Mouse (Mus musculus) ES-Bruce4 (cell line): ENCODE data around the gene Chil1. TPM values are rescaled to one million over a fixed set of nuclear protein-coding genes. Genes with fewer than 3 reads are reported as not detected.

ENCODE experiments used
- H3K27ac ChIP-seq: 2 replicates; pipeline ENCODE4 v1.5.1; 2012; ENCODE audit warnings: low read length, inconsistent platforms; ENCODE audit not compliant: insufficient read depth
- H3K27me3 ChIP-seq: 2 replicates; pipeline ENCODE4 v1.6.1; 2012; ENCODE audit warnings: mild to moderate bottlenecking, low read length, inconsistent platforms; ENCODE audit not compliant: control insufficient read depth, poor library complexity, insufficient read depth, severe bottlenecking
- H3K36me3 ChIP-seq: 2 replicates; pipeline ENCODE4 v1.6.1; 2012; ENCODE audit warnings: inconsistent platforms, mild to moderate bottlenecking, low read length, moderate library complexity; ENCODE audit not compliant: control insufficient read depth, poor library complexity, insufficient read depth, severe bottlenecking
- H3K4me1 ChIP-seq: one replicate; pipeline ENCODE4 v1.8.1; 2011; ENCODE audit warnings: low read length; ENCODE audit not compliant: control insufficient read depth, insufficient read depth
- H3K4me3 ChIP-seq: 2 replicates; pipeline ENCODE4 v1.5.1; 2011; ENCODE audit warnings: low read depth, mild to moderate bottlenecking, low read length
- H3K9ac ChIP-seq: 2 replicates; pipeline ENCODE4 v1.6.1; 2012; ENCODE audit warnings: low read depth, mild to moderate bottlenecking, inconsistent platforms; ENCODE audit not compliant: poor library complexity, severe bottlenecking
- H3K9me3 ChIP-seq: replicated peaks from 2 replicates; pipeline ENCODE4 v1.6.1; 2012; ENCODE audit warnings: mild to moderate bottlenecking, low read length, inconsistent platforms; ENCODE audit not compliant: control insufficient read depth, poor library complexity, insufficient read depth, severe bottlenecking
- CTCF ChIP-seq: IDR thresholded peaks from one replicate; pipeline ENCODE4 v1.8.1; 2011; ENCODE audit warnings: low read depth, low read length
- EP300 ChIP-seq: IDR thresholded peaks from 2 replicates; pipeline ENCODE4 v1.6.1; 2011; ENCODE audit warnings: low read depth, low read length; ENCODE audit not compliant: insufficient read depth
- POLR2A ChIP-seq: IDR thresholded peaks from one replicate; pipeline ENCODE4 v1.8.1; 2011; ENCODE audit warnings: low read length; ENCODE audit not compliant: insufficient read depth
- polyA plus RNA-seq: library from polyadenylated mRNA; stranded (reverse); fragments of >200 nt; gene quantifications from 2 replicates; pipeline ENCODE4 v1.2.4, GENCODE M21; 2011; ENCODE audit warnings: low read depth; ENCODE audit not compliant: missing spikeins, insufficient read depth, insufficient read length

Chil1 gene
- polyA plus RNA-seq, 1 experiment = 1.8 TPM

GRCm38 (mm10) chr1:134167416-134168305, 14.3 kb upstream of the Chil1 start:
- Histone ChIP-seq H3K27ac (no peak overlapping the region), H3K9ac (no peak overlapping the region), H3K9me3 (no peaks in the 10 kb centered on the region; the same call in 1 of the 2 replicates), H3K4me3 (no peak overlapping the region), H3K4me1 (no peaks in the 10 kb centered on the region), H3K27me3 (no peaks in the 10 kb centered on the region), H3K36me3 (no peaks in the 10 kb centered on the region)
- no peak for TF ChIP-seq POLR2A
- no peak for TF ChIP-seq EP300
- no peak for TF ChIP-seq CTCF

DNA sequence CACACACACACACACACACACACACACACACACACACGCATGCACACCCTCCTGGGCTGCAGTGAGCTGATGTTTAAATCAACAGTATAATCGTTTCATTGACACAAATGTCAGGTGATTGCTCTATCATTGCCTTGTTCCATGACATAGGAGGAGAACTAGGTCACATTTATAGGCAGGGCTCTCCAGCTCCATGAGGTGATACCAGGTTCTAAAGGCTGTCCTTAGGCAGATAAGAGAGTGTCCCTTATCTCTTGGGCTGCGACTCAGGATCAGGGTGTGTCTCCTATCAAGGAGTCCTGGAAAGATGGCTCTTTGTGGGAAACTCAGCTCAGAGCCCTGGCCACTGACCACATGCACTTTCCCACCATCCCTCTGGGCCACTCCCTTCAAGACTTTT, 13.4 kb upstream of the Chil1 start:
- no peaks in the 10 kb centered on the region for H3K4me1 ChIP-seq
- TF ChIP-seq CTCF (no peak), EP300 (no peak), POLR2A (no peak)
- no peaks in the 10 kb centered on the region; the same call in 1 of the 2 replicates for H3K9me3 ChIP-seq
- H3K27me3 ChIP-seq = no peaks in the 10 kb centered on the region
- no peak overlapping the region for H3K4me3 ChIP-seq
- H3K9ac ChIP-seq = no peak overlapping the region
- H3K27ac ChIP-seq = no peak overlapping the region
- no peaks in the 10 kb centered on the region for H3K36me3 ChIP-seq

- no peak for TF ChIP-seq EP300
- no peak for TF ChIP-seq CTCF
- Histone ChIP-seq H3K9me3 (no peaks in the 10 kb centered on the region; the same call in 1 of the 2 replicates), H3K4me3 (no peak overlapping the region), H3K27me3 (no peaks in the 10 kb centered on the region), H3K9ac (no peak overlapping the region), H3K27ac (no peak overlapping the region), H3K36me3 (no peaks in the 10 kb centered on the region), H3K4me1 (no peaks in the 10 kb centered on the region)
These were observed 12.8 kb upstream of the Chil1 start for GRCm38 (mm10) chr1:134168985-134169697.

DNA sequence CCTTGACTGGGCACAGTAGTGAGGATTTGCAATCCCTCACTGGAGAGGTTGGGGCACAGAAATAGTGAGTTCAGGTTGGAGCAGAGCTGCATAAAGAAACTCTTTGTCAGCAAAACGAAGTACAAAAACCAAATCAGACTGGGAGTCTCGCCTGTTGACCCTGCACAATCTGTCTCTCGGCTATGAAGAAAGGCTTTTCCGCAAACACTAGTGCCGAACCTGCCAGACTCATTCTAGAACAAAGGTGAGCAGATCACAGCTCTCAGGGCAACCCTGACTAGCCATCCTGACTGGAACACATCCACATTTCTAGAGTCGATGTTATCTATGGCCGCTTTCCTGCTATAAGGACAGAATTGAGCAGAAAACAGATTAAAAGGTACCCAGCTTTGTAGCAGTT, 8.9 kb upstream of the Chil1 start:
- Histone ChIP-seq H3K4me1 (peaks cover 4% of the 10 kb centered on the region), H3K9me3 (no peaks in the 10 kb centered on the region; the same call in 1 of the 2 replicates), H3K4me3 (no peak overlapping the region), H3K27me3 (no peaks in the 10 kb centered on the region), H3K27ac (no peak overlapping the region), H3K9ac (no peak overlapping the region), H3K36me3 (no peaks in the 10 kb centered on the region)
- TF ChIP-seq CTCF = no peak
- TF ChIP-seq POLR2A = no peak
- no peak for TF ChIP-seq EP300

DNA sequence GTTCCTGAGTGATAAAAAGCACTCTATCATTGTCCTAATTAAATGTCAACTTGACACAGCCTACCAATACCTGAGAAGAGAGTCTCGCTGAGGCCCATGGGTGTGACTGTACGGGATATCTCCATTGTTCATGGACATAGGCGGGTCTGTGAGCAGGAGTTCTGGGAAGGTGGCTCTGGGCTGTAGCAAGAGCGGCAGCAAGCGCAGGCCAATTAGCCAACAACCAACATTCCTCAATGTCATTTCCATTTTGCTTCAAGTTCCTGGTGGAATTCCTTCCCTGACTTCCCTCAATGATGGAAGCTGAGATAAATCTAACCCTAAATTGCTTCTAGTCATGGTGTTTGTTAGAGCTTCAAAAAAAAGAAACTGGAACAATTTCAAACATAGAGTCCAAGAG, 4.0 kb upstream of the Chil1 start:
- H3K36me3 ChIP-seq = no peaks in the 10 kb centered on the region
- H3K4me3 ChIP-seq = no peak overlapping the region
- no peak overlapping the region for H3K27ac ChIP-seq
- H3K4me1 ChIP-seq = peaks cover 4% of the 10 kb centered on the region
- no peak for TF ChIP-seq POLR2A
- TF ChIP-seq EP300 = no peak
- TF ChIP-seq CTCF = no peak
- no peak overlapping the region for H3K9ac ChIP-seq
- H3K9me3 ChIP-seq = no peaks in the 10 kb centered on the region
- no peaks in the 10 kb centered on the region for H3K27me3 ChIP-seq

DNA sequence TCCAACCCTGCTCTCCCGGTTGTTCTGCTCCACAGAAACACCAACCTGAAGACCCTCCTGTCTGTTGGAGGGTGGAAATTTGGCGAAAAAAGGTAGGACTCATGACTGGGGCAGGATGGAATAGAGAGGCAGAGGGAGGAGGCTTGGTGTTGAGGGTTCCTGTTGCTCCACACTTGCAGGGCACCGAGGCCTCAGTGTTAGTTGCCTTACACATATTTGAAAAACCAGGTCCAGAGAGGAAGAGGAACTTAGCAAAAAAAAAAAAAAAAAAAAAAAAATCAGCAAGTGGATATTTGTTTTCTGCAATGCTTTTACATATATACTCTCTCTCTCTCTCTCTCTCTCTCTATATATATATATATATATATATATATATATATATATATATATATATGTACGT, 2.1 kb downstream of the Chil1 start:
- Histone ChIP-seq H3K9ac (no peak overlapping the region), H3K36me3 (no peaks in the 10 kb centered on the region), H3K4me1 (peaks cover 2% of the 10 kb centered on the region), H3K9me3 (no peaks in the 10 kb centered on the region), H3K27ac (no peak overlapping the region), H3K27me3 (no peaks in the 10 kb centered on the region), H3K4me3 (no peak overlapping the region)
- no peak for TF ChIP-seq EP300
- TF ChIP-seq POLR2A = no peak
- TF ChIP-seq CTCF = no peak
